Mouse (Mus musculus) stomach, embryonic 16.5 days (tissue): ENCODE data around the gene Cdk5rap3. TPM values are rescaled to one million over a fixed set of nuclear protein-coding genes. Genes with fewer than 3 reads are reported as not detected.

Experiments
- ATAC-seq: fragments of 200-750 bp; cut with Nextera tagmentation; 2 replicates; pipeline ENCODE4 v1.8.0; 2017; ENCODE audit warnings: moderate number of reproducible peaks, moderate TSS enrichment; ENCODE audit not compliant: insufficient read depth, low FRiP score
- H3K27ac ChIP-seq: fragments of 300-500 bp; sonication (generic); 2 replicates; pipeline ENCODE4 v1.5.1; 2014; ENCODE audit warnings: low read length
- H3K27me3 ChIP-seq: fragments of 300-500 bp; sonication (generic); 2 replicates; pipeline ENCODE4 v1.6.1; 2014; ENCODE audit warnings: low read length, control low read depth, mixed read lengths; ENCODE audit not compliant: control insufficient read depth, insufficient read depth
- H3K36me3 ChIP-seq: fragments of 300-500 bp; sonication (generic); 2 replicates; pipeline ENCODE4 v1.6.1; 2014; ENCODE audit warnings: low read length; ENCODE audit not compliant: control insufficient read depth, insufficient read depth
- H3K4me1 ChIP-seq: fragments of 300-500 bp; sonication (generic); 2 replicates; pipeline ENCODE4 v1.6.1; 2014; ENCODE audit warnings: low read length, control low read depth, mixed read lengths; ENCODE audit not compliant: control insufficient read depth, insufficient read depth
- H3K4me2 ChIP-seq: fragments of 300-500 bp; sonication (generic); 2 replicates; pipeline ENCODE4 v1.6.1; 2014; ENCODE audit warnings: low read depth, low read length, mixed read lengths
- H3K4me3 ChIP-seq: fragments of 300-500 bp; sonication (generic); replicated peaks from 2 replicates; pipeline ENCODE4 v1.5.1; 2014; ENCODE audit warnings: mild to moderate bottlenecking, low read length
- H3K9ac ChIP-seq: fragments of 300-500 bp; sonication (generic); 2 replicates; pipeline ENCODE4 v1.6.1; 2014; ENCODE audit warnings: low read length
- H3K9me3 ChIP-seq: fragments of 300-500 bp; sonication (generic); replicated peaks from 2 replicates; pipeline ENCODE4 v1.6.1; 2016; ENCODE audit warnings: low read length, control low read depth; ENCODE audit not compliant: control insufficient read depth
- WGBS: fragments of 180-500 bp; shearing (Covaris S2); extraction: QIAGEN DNeasy Blood & Tissue Kit; methylation state at CpG from one replicate; pipeline ENCODE4 v1.1.7; 2014; 5-methylcytosine and 5-hydroxymethylcytosine counted together
- polyA plus RNA-seq: library from polyadenylated mRNA; unstranded; fragments of >200 nt; fragmentation: Nextera tagmentation; extraction: Ambion mirVana; gene quantifications from 2 replicates; pipeline ENCODE4 v1.2.1, GENCODE M21; 2015

Cdk5rap3 gene
- polyA plus RNA-seq, 1 experiment from 2014 or later: 68.7 TPM

GRCm38 (mm10) chr11:96886942-96887546 is 29.3 kb downstream of the Cdk5rap3 start:
- H3K27me3 ChIP-seq: no peaks in the 10 kb centered on the region
- 76% methylated on average over 8 of the region's 8 CpGs for WGBS
- H3K9me3 ChIP-seq: no peaks in the 10 kb centered on the region
- H3K4me2 ChIP-seq: no peak overlapping the region
- H3K36me3 ChIP-seq: no peaks in the 10 kb centered on the region
- no peak overlapping the region for H3K4me3 ChIP-seq
- no peaks in the 10 kb centered on the region for H3K4me1 ChIP-seq
- no peak for ATAC-seq
- peak overlapping the region; percentile 29; the same call in 1 of the 2 replicates for H3K27ac ChIP-seq
- H3K9ac ChIP-seq: no peak overlapping the region

GRCm38 (mm10) chr11:96885901-96886340 is 30.4 kb downstream of the Cdk5rap3 start:
- peak overlapping the region; percentile 29; the same call in 1 of the 2 replicates for H3K27ac ChIP-seq
- peak; percentile 21; the same call in 1 of the 2 replicates for ATAC-seq

GRCm38 (mm10) chr11:96880296-96880695 is 36.0 kb downstream of the Cdk5rap3 start:
- H3K27me3 ChIP-seq: 0 out of 2 replicates have a peak, but pooled peaks cover 3% of the 10 kb centered on the region
- no peak overlapping the region for H3K4me2 ChIP-seq
- WGBS: 77% methylated on average over 9 of the region's 9 CpGs
- no peak overlapping the region for H3K4me3 ChIP-seq
- no peak overlapping the region for H3K27ac ChIP-seq
- no peak for ATAC-seq
- H3K36me3 ChIP-seq: no peaks in the 10 kb centered on the region
- H3K9ac ChIP-seq: no peak overlapping the region
- peaks cover 7% of the 10 kb centered on the region for H3K4me1 ChIP-seq
- no peaks in the 10 kb centered on the region for H3K9me3 ChIP-seq

More at GRCm38 (mm10) chr11:96885901-96886340, 30.4 kb downstream of the Cdk5rap3 start:
- H3K4me3 ChIP-seq: no peak overlapping the region
- H3K27me3 ChIP-seq: no peaks in the 10 kb centered on the region
- no peaks in the 10 kb centered on the region for H3K36me3 ChIP-seq
- no peak overlapping the region for H3K9ac ChIP-seq
- H3K9me3 ChIP-seq: no peaks in the 10 kb centered on the region
- no peaks in the 10 kb centered on the region for H3K4me1 ChIP-seq
- no peak overlapping the region for H3K4me2 ChIP-seq
- 49% methylated on average over 5 of the region's 5 CpGs for WGBS

- Histone ChIP-seq H3K4me1 (peaks cover 7% of the 10 kb centered on the region), H3K27me3 (peaks cover 3% of the 10 kb centered on the region; the same call in 1 of the 2 replicates), H3K4me3 (no peak overlapping the region), H3K4me2 (no peak overlapping the region), H3K36me3 (no peaks in the 10 kb centered on the region), H3K9me3 (no peaks in the 10 kb centered on the region), H3K9ac (no peak overlapping the region), H3K27ac (no peak overlapping the region)
- WGBS: 42% methylated on average over 7 of the region's 7 CpGs
- ATAC-seq: no peak
These were observed 36.9 kb downstream of the Cdk5rap3 start for GRCm38 (mm10) chr11:96879359-96879758.

GRCm38 (mm10) chr11:96878715-96879114 is 37.6 kb downstream of the Cdk5rap3 start:
- 33% methylated on average over 3 of the region's 3 CpGs for WGBS
- Histone ChIP-seq H3K27me3 (peaks cover 3% of the 10 kb centered on the region; the same call in 1 of the 2 replicates), H3K9me3 (no peaks in the 10 kb centered on the region), H3K36me3 (no peaks in the 10 kb centered on the region), H3K4me1 (peaks cover 8% of the 10 kb centered on the region), H3K4me2 (no peak overlapping the region), H3K9ac (no peak overlapping the region), H3K4me3 (no peak overlapping the region), H3K27ac (no peak overlapping the region)
- no peak for ATAC-seq

GRCm38 (mm10) chr11:96877071-96877470 is 39.2 kb downstream of the Cdk5rap3 start:
- peak overlapping the region; percentile 44 for H3K27ac ChIP-seq
- 40% methylated on average over 4 of the region's 4 CpGs for whole genome bisulfite sequencing

GRCm38 (mm10) chr11:96876300-96877040 is 39.8 kb downstream of the Cdk5rap3 start:
- peaks cover 22% of the 10 kb centered on the region for H3K4me1 ChIP-seq
- H3K9ac ChIP-seq: peak overlapping the region; percentile 40
- H3K4me3 ChIP-seq: 0 out of 2 replicates have a peak overlapping the region, but pooled peaks have one; percentile 41
- peaks cover 6% of the 10 kb centered on the region; the same call in 1 of the 2 replicates for H3K27me3 ChIP-seq
- H3K4me2 ChIP-seq: peak overlapping the region; percentile 64
- no peak for ATAC-seq
- no peaks in the 10 kb centered on the region for H3K9me3 ChIP-seq
- peak overlapping the region; percentile 44 for H3K27ac ChIP-seq
- no peaks in the 10 kb centered on the region for H3K36me3 ChIP-seq
- 13% methylated on average over 13 of the region's 13 CpGs for WGBS

More at GRCm38 (mm10) chr11:96877071-96877470, 39.2 kb downstream of the Cdk5rap3 start:
- Histone ChIP-seq H3K4me3 (no peak overlapping the region), H3K36me3 (no peaks in the 10 kb centered on the region), H3K9me3 (no peaks in the 10 kb centered on the region), H3K4me1 (peaks cover 22% of the 10 kb centered on the region), H3K9ac (peak overlapping the region; percentile 40; the same call in 1 of the 2 replicates), H3K4me2 (no peak overlapping the region), H3K27me3 (peaks cover 6% of the 10 kb centered on the region; the same call in 1 of the 2 replicates)
- no peak for ATAC-seq

GRCm38 (mm10) chr11:96875745-96876144 is 40.6 kb downstream of the Cdk5rap3 start:
- peaks cover 22% of the 10 kb centered on the region for H3K4me1 ChIP-seq
- peaks cover 6% of the 10 kb centered on the region; the same call in 1 of the 2 replicates for H3K27me3 ChIP-seq
- H3K27ac ChIP-seq: no peak overlapping the region
- no peaks in the 10 kb centered on the region for H3K9me3 ChIP-seq
- H3K4me3 ChIP-seq: peak overlapping the region; percentile 41
- H3K36me3 ChIP-seq: no peaks in the 10 kb centered on the region
- WGBS: under 1% methylated on average over 35 of the region's 35 CpGs
- 0 out of 2 replicates have a peak overlapping the region, but pooled peaks have one; percentile 40 for H3K9ac ChIP-seq
- H3K4me2 ChIP-seq: peak overlapping the region; percentile 64
- peak; percentile 83; the same call in 1 of the 2 replicates for ATAC-seq

- H3K36me3 ChIP-seq: no peaks in the 10 kb centered on the region
- H3K4me1 ChIP-seq: peaks cover 22% of the 10 kb centered on the region
- H3K9ac ChIP-seq: no peak overlapping the region
- WGBS: 20% methylated on average over 4 of the region's 4 CpGs
- H3K27me3 ChIP-seq: peaks cover 6% of the 10 kb centered on the region; the same call in 1 of the 2 replicates
- H3K4me2 ChIP-seq: peak overlapping the region; percentile 64
- no peaks in the 10 kb centered on the region for H3K9me3 ChIP-seq
- ATAC-seq: no peak
- no peak overlapping the region for H3K27ac ChIP-seq
- H3K4me3 ChIP-seq: peak overlapping the region; percentile 41; the same call in 1 of the 2 replicates
These were observed 41.0 kb downstream of the Cdk5rap3 start for GRCm38 (mm10) chr11:96875270-96875669.
